Mouse (Mus musculus) ES-Bruce4 (cell line): ENCODE measurements around the gene Glrp1.

Experiments used
- CTCF ChIP-seq: IDR thresholded peaks from one replicate; pipeline ENCODE4 v1.8.1; 2011; ENCODE audit warnings: low read depth, low read length
- EP300 ChIP-seq: IDR thresholded peaks from 2 replicates; pipeline ENCODE4 v1.6.1; 2011; ENCODE audit warnings: low read depth, low read length; ENCODE audit not compliant: insufficient read depth
- POLR2A ChIP-seq: IDR thresholded peaks from one replicate; pipeline ENCODE4 v1.8.1; 2011; ENCODE audit warnings: low read length; ENCODE audit not compliant: insufficient read depth

GRCm38 (mm10) chr1:88497407-88497806, 12.5 kb downstream of the Glrp1 start:
- TF ChIP-seq CTCF = no peak
- TF ChIP-seq EP300 = no peak
- TF ChIP-seq POLR2A = no peak
